Mouse (Mus musculus) layer of hippocampus, adult 9-11 months (tissue): ENCODE measurements around the gene A2ml1.
"Not testable (repeated sequence)": the region's sequence is repeated elsewhere in the genome, so short reads cannot be mapped to it uniquely, and the experiment has no call there.

Experiments
- DNase-seq: peaks from one replicate; pipeline ENCODE4 v3.0.0; 2022

The A2ml1 gene

GRCm38 (mm10) chr6:128581508-128581907 lies at the start of gene A2ml1:
A2ml1 (minus strand) TSS chr6:128581608.
- no peak for DNase-seq

- peak; percentile 59 for DNase-seq
Observed at GRCm38 (mm10) chr6:128629771-128630739, 48.6 kb upstream of the A2ml1 start.

GRCm38 (mm10) chr6:128625246-128625645 lies 43.8 kb upstream of the A2ml1 start:
- DNase-seq: not testable (repeated sequence)

GRCm38 (mm10) chr6:128624425-128624824 lies 43.0 kb upstream of the A2ml1 start:
- DNase-seq: no peak

- DNase-seq: not testable (repeated sequence)
Observed at GRCm38 (mm10) chr6:128623433-128623832, 42.0 kb upstream of the A2ml1 start, which contains the start of gene Klrb1a. Klrb1a (minus strand) TSS chr6:128623533.

GRCm38 (mm10) chr6:128622733-128623132 lies 41.3 kb upstream of the A2ml1 start:
- DNase-seq: no peak

GRCm38 (mm10) chr6:128606350-128606749 lies 24.9 kb upstream of the A2ml1 start:
- DNase-seq: no peak

GRCm38 (mm10) chr6:128604512-128604911 lies 23.1 kb upstream of the A2ml1 start:
- DNase-seq: no peak

- no peak for DNase-seq
Observed at GRCm38 (mm10) chr6:128602463-128603201, 21.2 kb upstream of the A2ml1 start.

GRCm38 (mm10) chr6:128602026-128602425 lies 20.6 kb upstream of the A2ml1 start:
- no peak for DNase-seq

GRCm38 (mm10) chr6:128599555-128599954 lies 18.1 kb upstream of the A2ml1 start:
- no peak for DNase-seq

GRCm38 (mm10) chr6:128598256-128599047 lies 17.0 kb upstream of the A2ml1 start:
- no peak for DNase-seq

- peak; percentile 77 for DNase-seq
Observed at GRCm38 (mm10) chr6:128597121-128597522, 15.7 kb upstream of the A2ml1 start.

- no peak for DNase-seq
Observed at GRCm38 (mm10) chr6:128594651-128595050, 13.2 kb upstream of the A2ml1 start.

GRCm38 (mm10) chr6:128589426-128589825 lies 8.0 kb upstream of the A2ml1 start:
- DNase-seq: no peak

GRCm38 (mm10) chr6:128587619-128588018 lies 6.2 kb upstream of the A2ml1 start:
- DNase-seq: no peak

- no peak for DNase-seq
Observed at GRCm38 (mm10) chr6:128585642-128586245, 4.3 kb upstream of the A2ml1 start.

GRCm38 (mm10) chr6:128584070-128584660 lies 2.8 kb upstream of the A2ml1 start:
- no peak for DNase-seq

GRCm38 (mm10) chr6:128577301-128577700 lies 4.1 kb downstream of the A2ml1 start:
- DNase-seq: no peak

- DNase-seq: no peak
Observed at GRCm38 (mm10) chr6:128566589-128566988, 14.8 kb downstream of the A2ml1 start.

- no peak for DNase-seq
Observed at GRCm38 (mm10) chr6:128554049-128554448, 27.4 kb downstream of the A2ml1 start.
